Comparison of ENCODE assay signal across 21 mouse cellular contexts in the genomic region with DNA sequence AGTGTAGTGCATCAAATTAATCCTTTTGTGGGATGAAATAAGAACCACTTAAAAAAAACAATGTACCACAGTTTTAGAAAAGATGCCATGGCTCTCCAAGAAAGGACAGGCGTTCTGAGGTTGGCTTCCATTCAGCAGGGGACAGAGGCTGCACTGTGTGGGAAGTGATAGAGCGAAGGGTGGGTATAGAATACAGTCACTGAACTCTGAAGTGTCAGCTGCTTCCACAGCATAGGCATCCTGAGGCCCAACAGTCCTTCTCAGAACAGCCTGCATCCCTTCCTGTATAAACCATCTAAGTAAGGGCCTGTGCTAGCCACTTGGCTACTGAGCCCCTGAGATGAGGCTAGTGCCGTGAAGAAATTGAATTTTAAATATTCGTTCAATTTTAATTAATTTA.
DNase-seq lines count a peak whose midpoint lies in the region; ATAC-seq and TF ChIP-seq lines count a peak whose summit lies in the region.
"Had no signal": no experiment of that assay in that cellular context is flagged by ENCODE, and none has a peak within 500 bp of the region (broad histone marks: within the 10 kb centered on the region; RNA-seq: fewer than 3 reads in every experiment).

No protein-coding gene starts in this region.

- H3K27ac ChIP-seq in forebrain, embryonic 13.5 days = no peak overlapping the region
- H3K27ac ChIP-seq in forebrain, embryonic 11.5 days (ENCODE audit: low read depth, low read length) = no peak overlapping the region
- no peak overlapping the region for H3K27ac ChIP-seq in hindbrain, embryonic 14.5 days
- no peak overlapping the region for H3K27ac ChIP-seq in hindbrain, embryonic 11.5 days (ENCODE audit: low read depth, low read length)
- no peak overlapping the region for H3K27ac ChIP-seq in midbrain, postnatal 0 days (ENCODE audit: low read depth, low read length)
- no peak overlapping the region for H3K27ac ChIP-seq in midbrain, embryonic 15.5 days
- H3K27ac ChIP-seq: embryonic facial prominence, embryonic 12.5 days; gastrocnemius, adult 2 months; hindbrain, embryonic 15.5 days had no signal

- H3K36me3 ChIP-seq in forebrain, embryonic 13.5 days (ENCODE audit: poor library complexity, severe bottlenecking) = no peaks in the 10 kb centered on the region
- H3K36me3 ChIP-seq in forebrain, embryonic 11.5 days (ENCODE audit: control insufficient read depth, insufficient read depth, low read length) = no peaks in the 10 kb centered on the region; the same call in 1 of the 2 replicates
- H3K36me3 ChIP-seq in hindbrain, embryonic 14.5 days (replicated peaks; ENCODE audit: control insufficient read depth, insufficient read depth) = no peaks in the 10 kb centered on the region
- H3K36me3 ChIP-seq in hindbrain, embryonic 11.5 days (ENCODE audit: control insufficient read depth, insufficient read depth, low read length) = no peaks in the 10 kb centered on the region
- H3K36me3 ChIP-seq in midbrain, postnatal 0 days (ENCODE audit: insufficient read depth, low read length) = no peaks in the 10 kb centered on the region
- H3K36me3 ChIP-seq in midbrain, embryonic 15.5 days (replicated peaks) = no peaks in the 10 kb centered on the region
- H3K36me3 ChIP-seq: G1E; hindbrain, embryonic 15.5 days had no signal

- H3K27me3 ChIP-seq in forebrain, embryonic 13.5 days = no peaks in the 10 kb centered on the region
- H3K27me3 ChIP-seq in forebrain, embryonic 11.5 days (ENCODE audit: control insufficient read depth, insufficient read depth, low read length) = no peaks in the 10 kb centered on the region
- no peaks in the 10 kb centered on the region for H3K27me3 ChIP-seq in hindbrain, embryonic 14.5 days (ENCODE audit: control insufficient read depth, insufficient read depth, low read length)
- H3K27me3 ChIP-seq in hindbrain, embryonic 11.5 days (ENCODE audit: control insufficient read depth, insufficient read depth, low read length) = no peaks in the 10 kb centered on the region
- no peaks in the 10 kb centered on the region for H3K27me3 ChIP-seq in midbrain, postnatal 0 days (ENCODE audit: insufficient read depth, low read length)
- no peaks in the 10 kb centered on the region for H3K27me3 ChIP-seq in midbrain, embryonic 15.5 days (replicated peaks)
- H3K27me3 ChIP-seq: embryonic facial prominence, embryonic 12.5 days; heart, embryonic 12.5 days; hindbrain, embryonic 15.5 days had no signal

- H3K4me1 ChIP-seq in forebrain, embryonic 13.5 days = no peaks in the 10 kb centered on the region; the same call in 1 of the 2 replicates
- H3K4me1 ChIP-seq in forebrain, embryonic 11.5 days (replicated peaks; ENCODE audit: control insufficient read depth, insufficient read depth, low read length) = no peaks in the 10 kb centered on the region
- no peaks in the 10 kb centered on the region for H3K4me1 ChIP-seq in hindbrain, embryonic 14.5 days (replicated peaks; ENCODE audit: control insufficient read depth, insufficient read depth, low read length)
- no peaks in the 10 kb centered on the region for H3K4me1 ChIP-seq in hindbrain, embryonic 11.5 days (replicated peaks; ENCODE audit: control insufficient read depth, insufficient read depth, low read length)
- H3K4me1 ChIP-seq in midbrain, postnatal 0 days (ENCODE audit: insufficient read depth, low read length) = no peaks in the 10 kb centered on the region
- H3K4me1 ChIP-seq in midbrain, embryonic 15.5 days = no peaks in the 10 kb centered on the region
- H3K4me1 ChIP-seq: embryonic facial prominence, embryonic 12.5 days; hindbrain, embryonic 15.5 days had no signal

- H3K4me3 ChIP-seq in forebrain, embryonic 13.5 days = no peak overlapping the region
- no peak overlapping the region for H3K4me3 ChIP-seq in forebrain, embryonic 11.5 days (ENCODE audit: low read depth, low read length)
- no peak overlapping the region for H3K4me3 ChIP-seq in hindbrain, embryonic 14.5 days (replicated peaks; ENCODE audit: low read length)
- no peak overlapping the region for H3K4me3 ChIP-seq in hindbrain, embryonic 11.5 days (ENCODE audit: low read depth, low read length)
- no peak overlapping the region for H3K4me3 ChIP-seq in midbrain, postnatal 0 days (ENCODE audit: low read depth, low read length)
- no peak overlapping the region for H3K4me3 ChIP-seq in midbrain, embryonic 15.5 days
- H3K4me3 ChIP-seq: embryonic facial prominence, embryonic 12.5 days; gastrocnemius, adult 2 months; heart, embryonic 12.5 days; hindbrain, embryonic 15.5 days had no signal

- no peak for DNase-seq in forebrain, embryonic 11.5 days (ENCODE audit: low spot score)
- DNase-seq in hindbrain, embryonic 14.5 days (ENCODE audit: low spot score) = no peak
- no peak for DNase-seq in hindbrain, embryonic 11.5 days (ENCODE audit: low spot score)
- peak; percentile 5 for DNase-seq in midbrain, postnatal 0 days (ENCODE audit: low spot score)
- DNase-seq: adrenal gland, postnatal 10 days; B cell, adult 2 months; cerebellum, adult 11-12 months; cerebellum, adult 9-10 months; cerebellum, postnatal 25 days; gastrocnemius, adult 2 months; gastrocnemius, postnatal 25 days; kidney, adult 18-20 months had no signal

- no peak for TF ChIP-seq CTCF in midbrain, postnatal 0 days (IDR thresholded peaks at IDR 0.05)

- no peaks in the 10 kb centered on the region for H3K9me3 ChIP-seq in forebrain, embryonic 13.5 days (replicated peaks)
- H3K9me3 ChIP-seq in forebrain, embryonic 11.5 days (ENCODE audit: control insufficient read depth, low read length) = no peaks in the 10 kb centered on the region
- H3K9me3 ChIP-seq in hindbrain, embryonic 14.5 days (ENCODE audit: control insufficient read depth, low read length) = no peaks in the 10 kb centered on the region
- H3K9me3 ChIP-seq in hindbrain, embryonic 11.5 days (ENCODE audit: control insufficient read depth, low read length) = no peaks in the 10 kb centered on the region
- H3K9me3 ChIP-seq in midbrain, postnatal 0 days (ENCODE audit: low read length) = no peaks in the 10 kb centered on the region
- H3K9me3 ChIP-seq in midbrain, embryonic 15.5 days = no peaks in the 10 kb centered on the region
- H3K9me3 ChIP-seq: embryonic facial prominence, embryonic 12.5 days; G1E; heart, embryonic 12.5 days; hindbrain, embryonic 15.5 days had no signal

- H3K4me2 ChIP-seq in forebrain, embryonic 13.5 days = no peak overlapping the region
- H3K4me2 ChIP-seq in forebrain, embryonic 11.5 days (ENCODE audit: low read depth, low read length, severe bottlenecking) = no peak overlapping the region
- no peak overlapping the region for H3K4me2 ChIP-seq in hindbrain, embryonic 14.5 days (replicated peaks)
- no peak overlapping the region for H3K4me2 ChIP-seq in hindbrain, embryonic 11.5 days (replicated peaks; ENCODE audit: low read depth, low read length)
- no peak overlapping the region for H3K4me2 ChIP-seq in midbrain, postnatal 0 days (ENCODE audit: low read depth, low read length, poor library complexity, severe bottlenecking)
- no peak overlapping the region for H3K4me2 ChIP-seq in midbrain, embryonic 15.5 days
- H3K4me2 ChIP-seq: embryonic facial prominence, embryonic 12.5 days; heart, embryonic 12.5 days; hindbrain, embryonic 15.5 days had no signal

- WGBS in forebrain, embryonic 13.5 days = 63% methylated on average over 4 of the region's 4 CpGs
- 71% methylated on average over 4 of the region's 4 CpGs for WGBS in forebrain, embryonic 11.5 days
- 75% methylated on average over 4 of the region's 4 CpGs for WGBS in hindbrain, embryonic 14.5 days
- 89% methylated on average over 4 of the region's 4 CpGs for WGBS in hindbrain, embryonic 11.5 days
- 79% methylated on average over 4 of the region's 4 CpGs for WGBS in midbrain, postnatal 0 days
- WGBS in midbrain, embryonic 15.5 days = 76% methylated on average over 4 of the region's 4 CpGs

- peak; percentile 45; the same call in 1 of the 2 replicates for ATAC-seq in forebrain, embryonic 13.5 days
- no peak for ATAC-seq in forebrain, embryonic 11.5 days (replicated peaks; ENCODE audit: low FRiP score)
- ATAC-seq in hindbrain, embryonic 14.5 days (ENCODE audit: low FRiP score) = peak; percentile 55; the same call in 1 of the 2 replicates
- ATAC-seq in hindbrain, embryonic 11.5 days (ENCODE audit: low FRiP score) = no peak
- no peak for ATAC-seq in midbrain, postnatal 0 days (ENCODE audit: low FRiP score)
- no peak for ATAC-seq in midbrain, embryonic 15.5 days (replicated peaks)
- no peak for ATAC-seq in erythroblast, adult 5-6 weeks (replicated peaks; ENCODE audit: low FRiP score, poor library complexity, severe bottlenecking)
- ATAC-seq: CD4-positive, CD25-positive, alpha-beta regulatory T cell, adult 4 months; inflammation-experienced regulatory T-cells, adult 6 months had no signal

- no peak overlapping the region for H3K9ac ChIP-seq in forebrain, embryonic 13.5 days
- H3K9ac ChIP-seq in forebrain, embryonic 11.5 days (ENCODE audit: low read length) = no peak overlapping the region
- H3K9ac ChIP-seq in hindbrain, embryonic 14.5 days = no peak overlapping the region
- no peak overlapping the region for H3K9ac ChIP-seq in hindbrain, embryonic 11.5 days (ENCODE audit: low read depth, low read length)
- no peak overlapping the region for H3K9ac ChIP-seq in midbrain, postnatal 0 days (replicated peaks; ENCODE audit: low read length, poor library complexity, severe bottlenecking)
- no peak overlapping the region for H3K9ac ChIP-seq in midbrain, embryonic 15.5 days
- H3K9ac ChIP-seq: embryonic facial prominence, embryonic 12.5 days; heart, embryonic 12.5 days; hindbrain, embryonic 15.5 days had no signal

Comparison
In these comparisons a context has a peak if more than half of its experiments do, and no peak if none do; other contexts are left out.
1. ATAC-seq: peak in forebrain, embryonic 13.5 days (single experiment) and hindbrain, embryonic 14.5 days (single experiment); none in forebrain, embryonic 11.5 days (single experiment), hindbrain, embryonic 11.5 days (single experiment), midbrain, postnatal 0 days (single experiment), midbrain, embryonic 15.5 days (single experiment) and erythroblast, adult 5-6 weeks (single experiment).